Mouse (Mus musculus) erythroblast, embryonic 14.5 days (primary cell): ENCODE measurements around the gene AC131692.1.

Experiments
- GATA1 ChIP-seq: IDR thresholded peaks from 2 replicates; pipeline ENCODE4 v1.6.1; 2012; ENCODE audit warnings: low read length, inconsistent platforms, mixed read lengths
- TAL1 ChIP-seq: IDR thresholded peaks from 3 replicates; pipeline ENCODE4 v1.6.1; 2012; ENCODE audit warnings: low read length, inconsistent platforms, mixed read lengths

- TF ChIP-seq TAL1 (no peak), GATA1 (no peak)
Measured at GRCm38 (mm10) chr19:6136397-6136796, 42.2 kb downstream of the AC131692.1 start.
